Comparison of ENCODE assay signal across 8 mouse cellular contexts in the genomic region with DNA sequence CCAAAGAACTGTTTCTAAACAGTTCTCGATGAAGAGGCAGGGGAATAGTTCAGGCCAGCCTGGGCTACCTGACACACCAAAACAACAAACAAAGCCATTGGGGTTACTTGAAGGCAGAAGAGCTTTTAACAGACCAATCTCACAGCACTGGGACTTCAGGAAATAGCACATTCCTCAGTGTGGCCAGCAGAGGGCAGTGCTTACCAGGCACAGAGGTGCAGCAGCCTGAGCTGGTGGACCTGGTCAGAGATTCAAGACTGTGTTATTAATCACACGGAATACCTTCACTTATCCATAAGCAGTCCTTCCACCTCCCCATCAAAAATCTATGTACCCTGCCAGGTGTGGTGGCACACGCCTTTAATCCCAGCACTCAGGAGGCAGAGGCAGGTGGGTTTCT. TPM values are rescaled to one million over a fixed set of nuclear protein-coding genes. Genes with fewer than 3 reads are reported as not detected.
A peak's percentile ranks its signal among the peaks of the same experiment; 100 is the strongest.
DNase-seq lines count a peak whose midpoint lies in the region; ATAC-seq and TF ChIP-seq lines count a peak whose summit lies in the region.

No protein-coding gene starts in this region.

- no peaks in the 10 kb centered on the region for H3K27me3 ChIP-seq in heart, embryonic 11.5 days (ENCODE audit: control insufficient read depth, insufficient read depth, low read length)
- H3K27me3 ChIP-seq in heart, postnatal 0 days (ENCODE audit: control insufficient read depth, insufficient read depth, low read length), result no peaks in the 10 kb centered on the region
- H3K27me3 ChIP-seq in midbrain, postnatal 0 days (ENCODE audit: insufficient read depth, low read length), result no peaks in the 10 kb centered on the region

- peaks cover 11% of the 10 kb centered on the region for H3K4me1 ChIP-seq in heart, embryonic 11.5 days (ENCODE audit: control insufficient read depth, insufficient read depth, low read length)
- peaks cover 12% of the 10 kb centered on the region for H3K4me1 ChIP-seq in heart, postnatal 0 days (ENCODE audit: control insufficient read depth, insufficient read depth)
- no peaks in the 10 kb centered on the region for H3K4me1 ChIP-seq in midbrain, postnatal 0 days (ENCODE audit: insufficient read depth, low read length)

- no peak overlapping the region for H3K4me3 ChIP-seq in heart, embryonic 11.5 days (ENCODE audit: low read depth, low read length)
- no peak overlapping the region for H3K4me3 ChIP-seq in heart, postnatal 0 days (ENCODE audit: low read depth, low read length)
- H3K4me3 ChIP-seq in midbrain, postnatal 0 days (ENCODE audit: low read depth, low read length), result no peak overlapping the region

- H3K27ac ChIP-seq in heart, embryonic 11.5 days (ENCODE audit: low read depth, low read length), result no peak overlapping the region
- no peak overlapping the region for H3K27ac ChIP-seq in heart, postnatal 0 days (ENCODE audit: low read depth)
- no peak overlapping the region for H3K27ac ChIP-seq in midbrain, postnatal 0 days (ENCODE audit: low read depth, low read length)

- no peak overlapping the region for H3K4me2 ChIP-seq in heart, embryonic 11.5 days
- no peak overlapping the region for H3K4me2 ChIP-seq in heart, postnatal 0 days (ENCODE audit: low read depth, low read length)
- no peak overlapping the region for H3K4me2 ChIP-seq in midbrain, postnatal 0 days (ENCODE audit: low read depth, low read length, poor library complexity, severe bottlenecking)

- DNase-seq in heart, adult 11 months, result peak; percentile 96
- peak; percentile 82 for DNase-seq in adrenal gland, adult 2 months
- peak; percentile 61 for DNase-seq in embryo, embryonic 9.5 days (ENCODE audit: extremely low spot score)
- DNase-seq in heart, postnatal 0 days (ENCODE audit: low spot score), result peak; percentile 80
- DNase-seq in left cerebral cortex, adult 8-10 months (ENCODE audit: low spot score in 2 of 2), result peak; percentile 46
- peak; percentile 78 for DNase-seq in midbrain, postnatal 0 days (ENCODE audit: low spot score)
- DNase-seq in spleen, postnatal 14 days (ENCODE audit: low spot score in 2 of 2), result peak; percentile 61 to 77

- TF ChIP-seq CTCF in heart, postnatal 0 days (IDR thresholded peaks at IDR 0.05; ENCODE audit: low read depth), result peak; percentile 98
- TF ChIP-seq CTCF in midbrain, postnatal 0 days (IDR thresholded peaks at IDR 0.05), result peak; percentile 96

- H3K9me3 ChIP-seq in heart, embryonic 11.5 days (replicated peaks; ENCODE audit: control insufficient read depth, low read length), result no peaks in the 10 kb centered on the region
- H3K9me3 ChIP-seq in heart, postnatal 0 days (replicated peaks; ENCODE audit: control insufficient read depth, low read length), result no peaks in the 10 kb centered on the region
- H3K9me3 ChIP-seq in midbrain, postnatal 0 days (ENCODE audit: low read length), result no peaks in the 10 kb centered on the region

- H3K9ac ChIP-seq in heart, embryonic 11.5 days (ENCODE audit: low read depth, low read length), result no peak overlapping the region
- no peak overlapping the region for H3K9ac ChIP-seq in heart, postnatal 0 days (replicated peaks; ENCODE audit: low read depth, low read length)
- no peak overlapping the region for H3K9ac ChIP-seq in midbrain, postnatal 0 days (replicated peaks; ENCODE audit: low read length, poor library complexity, severe bottlenecking)

- no peaks in the 10 kb centered on the region for H3K36me3 ChIP-seq in heart, embryonic 11.5 days (ENCODE audit: control insufficient read depth, insufficient read depth, low read length)
- H3K36me3 ChIP-seq in heart, postnatal 0 days (replicated peaks; ENCODE audit: control insufficient read depth, insufficient read depth, low read length), result no peaks in the 10 kb centered on the region
- no peaks in the 10 kb centered on the region for H3K36me3 ChIP-seq in midbrain, postnatal 0 days (ENCODE audit: insufficient read depth, low read length)

- no peak for TF ChIP-seq EP300 in heart, postnatal 0 days (IDR thresholded peaks at IDR 0.05; ENCODE audit: low read depth)

- WGBS in heart, embryonic 11.5 days (ENCODE audit: insufficient replicate concordance), result 9% methylated on average over 3 of the region's 3 CpGs
- 8% methylated on average over 3 of the region's 3 CpGs for WGBS in heart, postnatal 0 days
- 9% methylated on average over 3 of the region's 3 CpGs for WGBS in midbrain, postnatal 0 days

- ATAC-seq in heart, embryonic 11.5 days (replicated peaks; ENCODE audit: insufficient number of reproducible peaks, low FRiP score, low TSS enrichment), result no peak
- no peak for ATAC-seq in heart, postnatal 0 days (ENCODE audit: insufficient read depth, low read depth)
- no peak for ATAC-seq in midbrain, postnatal 0 days (ENCODE audit: low FRiP score)

RNA-seq across cellular contexts. Expression of a gene that starts 5.3 kb away (rescaled TPM):
- polyA plus RNA-seq in heart, embryonic 11.5 days (2014; fragmentation: Nextera tagmentation; extraction: Ambion mirVana), result 51.5 and 59.3 TPM in 2 replicates
- total RNA-seq in adrenal gland, adult 2 months (2021), result 100 to 1,000 TPM in 1 of 2 experiments, 10 to 100 TPM in 1; 85.6 to 104 TPM
- polyA plus RNA-seq in adrenal gland, adult 2 months (2012; rRNA removed), result 98.1 and 131 TPM in 2 replicates
- 72.7 and 77.9 TPM in 2 replicates for total RNA-seq in heart, postnatal 0 days (2014; rRNA removed; ENCODE audit: low replicate concordance)
- polyA plus RNA-seq in heart, postnatal 0 days (2015; fragmentation: Nextera tagmentation; extraction: Ambion mirVana), result 31.6 and 34.3 TPM in 2 replicates
- 100 to 1,000 TPM; 126 to 147 (median 139) TPM for total RNA-seq in left cerebral cortex, adult 8-10 months (2022)
- total RNA-seq in midbrain, postnatal 0 days (2014; rRNA removed), result 182 and 183 TPM in 2 replicates
- 95.4 and 105 TPM in 2 replicates for polyA plus RNA-seq in midbrain, postnatal 0 days (2015; fragmentation: Nextera tagmentation; extraction: Ambion mirVana)

RNA-seq across cellular contexts. Expression of a gene that starts 7.6 kb away (rescaled TPM):
- 23.1 and 27.3 TPM in 2 replicates for polyA plus RNA-seq in heart, embryonic 11.5 days (2014; fragmentation: Nextera tagmentation; extraction: Ambion mirVana)
- 10 to 100 TPM; 31.7 to 80.6 TPM for total RNA-seq in adrenal gland, adult 2 months (2021)
- polyA plus RNA-seq in adrenal gland, adult 2 months (2012; rRNA removed), result 109 and 170 TPM in 2 replicates
- total RNA-seq in heart, postnatal 0 days (2014; rRNA removed; ENCODE audit: low replicate concordance), result 19.4 and 32.8 TPM in 2 replicates
- 13.1 and 14.0 TPM in 2 replicates for polyA plus RNA-seq in heart, postnatal 0 days (2015; fragmentation: Nextera tagmentation; extraction: Ambion mirVana)
- total RNA-seq in left cerebral cortex, adult 8-10 months (2022), result 10 to 100 TPM; 39.0 to 53.1 (median 41.5) TPM
- total RNA-seq in midbrain, postnatal 0 days (2014; rRNA removed), result 23.8 and 34.4 TPM in 2 replicates
- polyA plus RNA-seq in midbrain, postnatal 0 days (2015; fragmentation: Nextera tagmentation; extraction: Ambion mirVana), result 9.9 and 13.4 TPM in 2 replicates

RNA-seq across cellular contexts. Expression of a gene that starts 45.4 kb away (rescaled TPM):
- 8.2 and 8.5 TPM in 2 replicates for polyA plus RNA-seq in heart, embryonic 11.5 days (2014; fragmentation: Nextera tagmentation; extraction: Ambion mirVana)
- 10 to 100 TPM; 13.2 to 21.2 TPM for total RNA-seq in adrenal gland, adult 2 months (2021)
- polyA plus RNA-seq in adrenal gland, adult 2 months (2012; rRNA removed), result 73.3 and 74.3 TPM in 2 replicates
- total RNA-seq in heart, postnatal 0 days (2014; rRNA removed; ENCODE audit: low replicate concordance), result 6.6 and 6.9 TPM in 2 replicates
- polyA plus RNA-seq in heart, postnatal 0 days (2015; fragmentation: Nextera tagmentation; extraction: Ambion mirVana), result 3.6 and 7.3 TPM in 2 replicates
- total RNA-seq in left cerebral cortex, adult 8-10 months (2022), result 10 to 100 TPM; 44.2 to 67.8 (median 57.0) TPM
- 26.3 and 48.0 TPM in 2 replicates for total RNA-seq in midbrain, postnatal 0 days (2014; rRNA removed)
- 44.0 and 47.4 TPM in 2 replicates for polyA plus RNA-seq in midbrain, postnatal 0 days (2015; fragmentation: Nextera tagmentation; extraction: Ambion mirVana)

RNA-seq across cellular contexts. Expression of a gene that starts 45.6 kb away (rescaled TPM):
- polyA plus RNA-seq in heart, embryonic 11.5 days (2014; fragmentation: Nextera tagmentation; extraction: Ambion mirVana), result 38.9 and 39.0 TPM in 2 replicates
- total RNA-seq in adrenal gland, adult 2 months (2021), result 10 to 100 TPM; 18.0 to 19.4 TPM
- polyA plus RNA-seq in adrenal gland, adult 2 months (2012; rRNA removed), result 22.5 and 27.1 TPM in 2 replicates
- 15.0 and 15.6 TPM in 2 replicates for total RNA-seq in heart, postnatal 0 days (2014; rRNA removed; ENCODE audit: low replicate concordance)
- polyA plus RNA-seq in heart, postnatal 0 days (2015; fragmentation: Nextera tagmentation; extraction: Ambion mirVana), result 10.8 and 11.5 TPM in 2 replicates
- 10 to 100 TPM; 12.0 to 17.6 (median 14.8) TPM for total RNA-seq in left cerebral cortex, adult 8-10 months (2022)
- 66.6 and 75.1 TPM in 2 replicates for total RNA-seq in midbrain, postnatal 0 days (2014; rRNA removed)
- 44.9 and 48.5 TPM in 2 replicates for polyA plus RNA-seq in midbrain, postnatal 0 days (2015; fragmentation: Nextera tagmentation; extraction: Ambion mirVana)

RNA-seq across cellular contexts. Expression of a gene that starts 50.6 kb away (rescaled TPM):
- 68.6 and 68.7 TPM in 2 replicates for polyA plus RNA-seq in heart, embryonic 11.5 days (2014; fragmentation: Nextera tagmentation; extraction: Ambion mirVana)
- 10 to 100 TPM; 53.6 to 58.7 TPM for total RNA-seq in adrenal gland, adult 2 months (2021)
- 103 and 104 TPM in 2 replicates for polyA plus RNA-seq in adrenal gland, adult 2 months (2012; rRNA removed)
- total RNA-seq in heart, postnatal 0 days (2014; rRNA removed; ENCODE audit: low replicate concordance), result 8.8 and 12.7 TPM in 2 replicates
- 25.2 and 26.0 TPM in 2 replicates for polyA plus RNA-seq in heart, postnatal 0 days (2015; fragmentation: Nextera tagmentation; extraction: Ambion mirVana)
- 10 to 100 TPM; 35.5 to 53.7 (median 46.1) TPM for total RNA-seq in left cerebral cortex, adult 8-10 months (2022)
- 18.3 and 34.2 TPM in 2 replicates for total RNA-seq in midbrain, postnatal 0 days (2014; rRNA removed)
- polyA plus RNA-seq in midbrain, postnatal 0 days (2015; fragmentation: Nextera tagmentation; extraction: Ambion mirVana), result 61.5 and 64.3 TPM in 2 replicates

Comparison
In these comparisons a context has a peak if more than half of its experiments do, and no peak if none do; other contexts are left out.
1. DNase-seq: peak in every context shown above with its lines; median percentile 96 in heart, adult 11 months; 82 in adrenal gland, adult 2 months; 80 in heart, postnatal 0 days; 78 in midbrain, postnatal 0 days; 69 in spleen, postnatal 14 days; 61 in embryo, embryonic 9.5 days; 46 in left cerebral cortex, adult 8-10 months.